Mouse (Mus musculus) stomach, postnatal 0 days (tissue): ENCODE measurements around the gene 9130213A22Rik. TPM values are rescaled to one million over a fixed set of nuclear protein-coding genes. Genes with fewer than 3 reads are reported as not detected.

Experiments
- ATAC-seq: fragments of 200-750 bp; cut with Nextera tagmentation; 2 replicates; pipeline ENCODE4 v1.8.0; 2017; ENCODE audit not compliant: low FRiP score, low TSS enrichment
- DNase-seq: peaks from one replicate; pipeline ENCODE4 v3.0.0-alpha.2; 2016; ENCODE audit warnings: low spot score
- H3K27ac ChIP-seq: fragments of 300-500 bp; sonication (generic); replicated peaks from 2 replicates; pipeline ENCODE4 v1.5.1; 2014; ENCODE audit warnings: mild to moderate bottlenecking, control low read depth
- H3K27me3 ChIP-seq: fragments of 300-500 bp; sonication (generic); 2 replicates; pipeline ENCODE4 v1.6.1; 2014; ENCODE audit warnings: low read length; ENCODE audit not compliant: control insufficient read depth, insufficient read depth
- H3K36me3 ChIP-seq: fragments of 300-500 bp; sonication (generic); 2 replicates; pipeline ENCODE4 v1.6.1; 2014; ENCODE audit warnings: low read length, mixed read lengths; ENCODE audit not compliant: control insufficient read depth, insufficient read depth
- H3K4me1 ChIP-seq: fragments of 300-500 bp; sonication (generic); replicated peaks from 2 replicates; pipeline ENCODE4 v1.6.1; 2014; ENCODE audit warnings: antibody characterized with exemption; ENCODE audit not compliant: control insufficient read depth, insufficient read depth
- H3K4me2 ChIP-seq: fragments of 300-500 bp; sonication (generic); replicated peaks from 2 replicates; pipeline ENCODE4 v1.6.1; 2014; ENCODE audit warnings: low read depth, mild to moderate bottlenecking, control low read depth, moderate library complexity
- H3K4me3 ChIP-seq: fragments of 300-500 bp; sonication (generic); 2 replicates; pipeline ENCODE4 v1.5.1; 2014; ENCODE audit warnings: low read depth, low read length, control low read depth
- H3K9ac ChIP-seq: fragments of 300-500 bp; sonication (generic); 2 replicates; pipeline ENCODE4 v1.6.1; 2014; ENCODE audit warnings: mild to moderate bottlenecking, low read length, control low read depth, mixed read lengths
- H3K9me3 ChIP-seq: fragments of 300-500 bp; sonication (generic); 2 replicates; pipeline ENCODE4 v1.6.1; 2016; ENCODE audit warnings: low read length; ENCODE audit not compliant: control insufficient read depth
- CTCF ChIP-seq: IDR thresholded peaks from 2 replicates; pipeline ENCODE4 v1.5.1; 2016; ENCODE audit warnings: antibody characterized with exemption, low read depth, mild to moderate bottlenecking, moderate library complexity
- EP300 ChIP-seq: optimal IDR thresholded peaks from 2 replicates; pipeline ENCODE3; 2016; ENCODE audit warnings: antibody characterized with exemption
- WGBS: fragments of 180-500 bp; shearing (Covaris S2); extraction: QIAGEN DNeasy Blood & Tissue Kit; methylation state at CpG from one replicate; pipeline ENCODE4 v1.1.7; 2014; 5-methylcytosine and 5-hydroxymethylcytosine counted together
- polyA plus RNA-seq: library from polyadenylated mRNA; unstranded; fragments of >200 nt; fragmentation: Nextera tagmentation; extraction: Ambion mirVana; gene quantifications from 2 replicates; pipeline ENCODE4 v1.2.1, GENCODE M21; 2015

The 9130213A22Rik gene
- polyA plus RNA-seq, 1 experiment from 2014 or later, result 0.24 TPM

- Histone ChIP-seq H3K9me3 (no peaks in the 10 kb centered on the region), H3K27me3 (no peaks in the 10 kb centered on the region), H3K4me1 (peaks cover 7% of the 10 kb centered on the region; the same call in 1 of the 2 replicates), H3K9ac (no peak overlapping the region), H3K36me3 (peaks cover 7% of the 10 kb centered on the region; the same call in 1 of the 2 replicates), H3K4me2 (no peak overlapping the region; the same call in 1 of the 2 replicates), H3K4me3 (no peak overlapping the region), H3K27ac (peak overlapping the region; percentile 97)
- DNase-seq, result no peak
- TF ChIP-seq EP300 (no peak), CTCF (no peak)
- WGBS, result 63% methylated on average over 2 of the region's 2 CpGs
- ATAC-seq, result no peak
These were observed 34.8 kb downstream of the 9130213A22Rik start for GRCm38 (mm10) chr11:69087597-69087996.

- WGBS, result 21% methylated on average over 4 of the region's 4 CpGs
- no peak overlapping the region for H3K9ac ChIP-seq
- H3K9me3 ChIP-seq, result no peaks in the 10 kb centered on the region
- peak; percentile 8; the same call in 1 of the 2 replicates for ATAC-seq
- H3K4me1 ChIP-seq, result peaks cover 7% of the 10 kb centered on the region; the same call in 1 of the 2 replicates
- peaks cover 7% of the 10 kb centered on the region; the same call in 1 of the 2 replicates for H3K36me3 ChIP-seq
- no peak overlapping the region for H3K4me3 ChIP-seq
- H3K27me3 ChIP-seq, result no peaks in the 10 kb centered on the region
- TF ChIP-seq EP300 (no peak), CTCF (no peak)
- peak; percentile 32 for DNase-seq
- H3K4me2 ChIP-seq, result no peak overlapping the region
- H3K27ac ChIP-seq, result peak overlapping the region; percentile 97
These were observed 35.3 kb downstream of the 9130213A22Rik start for GRCm38 (mm10) chr11:69087082-69087481.

GRCm38 (mm10) chr11:69086390-69086789 is 36.0 kb downstream of the 9130213A22Rik start:
- Histone ChIP-seq H3K27ac (peak overlapping the region; percentile 97), H3K4me2 (no peak overlapping the region), H3K9me3 (no peaks in the 10 kb centered on the region), H3K4me3 (no peak overlapping the region), H3K27me3 (no peaks in the 10 kb centered on the region), H3K36me3 (peaks cover 7% of the 10 kb centered on the region; the same call in 1 of the 2 replicates), H3K4me1 (peaks cover 7% of the 10 kb centered on the region; the same call in 1 of the 2 replicates), H3K9ac (0 out of 2 replicates have a peak overlapping the region, but pooled peaks have one; percentile 13)
- TF ChIP-seq CTCF (no peak), EP300 (no peak)
- WGBS, result 38% methylated on average over 6 of the region's 6 CpGs
- DNase-seq, result peak; percentile 14
- ATAC-seq, result no peak

- no peak overlapping the region for H3K4me3 ChIP-seq
- H3K4me2 ChIP-seq, result no peak overlapping the region
- no peaks in the 10 kb centered on the region for H3K9me3 ChIP-seq
- ATAC-seq (no peak), DNase-seq (peak; percentile 20)
- no peaks in the 10 kb centered on the region for H3K27me3 ChIP-seq
- WGBS, result 70% methylated on average over 6 of the region's 6 CpGs
- peaks cover 7% of the 10 kb centered on the region; the same call in 1 of the 2 replicates for H3K4me1 ChIP-seq
- no peak overlapping the region for H3K27ac ChIP-seq
- H3K9ac ChIP-seq, result no peak overlapping the region
- TF ChIP-seq EP300 (no peak), CTCF (no peak)
- peaks cover 7% of the 10 kb centered on the region; the same call in 1 of the 2 replicates for H3K36me3 ChIP-seq
These were observed 36.8 kb downstream of the 9130213A22Rik start for GRCm38 (mm10) chr11:69085608-69086007.

GRCm38 (mm10) chr11:69081613-69082012 is 40.8 kb downstream of the 9130213A22Rik start:
- H3K36me3 ChIP-seq, result no peaks in the 10 kb centered on the region
- no peak overlapping the region for H3K9ac ChIP-seq
- no peak overlapping the region for H3K4me3 ChIP-seq
- H3K9me3 ChIP-seq, result no peaks in the 10 kb centered on the region
- H3K4me1 ChIP-seq, result no peaks in the 10 kb centered on the region
- H3K27ac ChIP-seq, result no peak overlapping the region
- ATAC-seq, result no peak
- no peaks in the 10 kb centered on the region for H3K27me3 ChIP-seq
- no peak overlapping the region for H3K4me2 ChIP-seq
- TF ChIP-seq CTCF, result no peak
- no peak for TF ChIP-seq EP300
- no peak for DNase-seq
- 78% methylated on average over 7 of the region's 7 CpGs for WGBS

GRCm38 (mm10) chr11:69080855-69081222 is 41.5 kb downstream of the 9130213A22Rik start:
- no peak for DNase-seq
- TF ChIP-seq EP300, result no peak
- TF ChIP-seq CTCF, result no peak
- no peak overlapping the region for H3K9ac ChIP-seq
- ATAC-seq, result no peak
- H3K4me2 ChIP-seq, result no peak overlapping the region
- no peaks in the 10 kb centered on the region for H3K27me3 ChIP-seq
- H3K9me3 ChIP-seq, result no peaks in the 10 kb centered on the region
- no peak overlapping the region for H3K27ac ChIP-seq
- H3K4me1 ChIP-seq, result no peaks in the 10 kb centered on the region
- WGBS, result 89% methylated on average over 8 of the region's 8 CpGs
- H3K4me3 ChIP-seq, result no peak overlapping the region
- H3K36me3 ChIP-seq, result no peaks in the 10 kb centered on the region
